Comparison of ENCODE assay signal across 8 mouse cellular contexts in the genomic region with DNA sequence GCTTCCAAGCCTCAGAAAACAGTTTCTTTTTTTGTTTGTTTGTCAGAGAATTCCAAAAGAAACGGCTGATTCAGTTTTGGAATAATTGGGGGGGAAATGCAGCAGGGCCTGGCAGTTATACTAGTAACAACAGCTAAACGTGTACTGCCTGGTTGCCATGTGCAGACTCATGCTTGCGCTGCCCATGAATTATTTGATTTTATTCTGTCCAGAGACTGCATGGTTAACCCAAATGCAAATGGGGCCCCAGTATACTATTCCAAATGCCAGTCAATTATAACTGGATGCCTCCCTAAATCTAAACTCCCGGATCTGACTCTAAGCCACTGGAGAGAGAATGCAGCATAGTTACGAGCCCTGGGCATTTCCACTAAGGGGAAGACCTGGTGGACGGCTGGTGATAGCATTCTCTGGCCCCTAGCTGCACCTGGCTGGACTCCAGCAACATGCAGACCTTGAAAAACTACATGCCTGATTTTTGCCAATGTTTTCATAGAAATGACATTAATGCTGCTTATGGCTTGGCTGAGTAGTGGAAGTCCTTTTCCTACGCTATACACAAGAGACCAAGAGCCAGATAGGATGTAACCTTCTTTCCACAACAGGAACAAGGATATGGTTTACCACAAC. TPM values are rescaled to one million over a fixed set of nuclear protein-coding genes. Genes with fewer than 3 reads are reported as not detected.
A peak's percentile ranks its signal among the peaks of the same experiment; 100 is the strongest.
DNase-seq lines count a peak whose midpoint lies in the region; ATAC-seq and TF ChIP-seq lines count a peak whose summit lies in the region.

No protein-coding gene starts in this region.

- peak overlapping the region; percentile 94 for H3K4me2 ChIP-seq in kidney, postnatal 0 days (ENCODE audit: low read length)
- peak overlapping the region; percentile 81 for H3K4me2 ChIP-seq in hindbrain, embryonic 15.5 days
- H3K4me2 ChIP-seq in midbrain, embryonic 16.5 days (ENCODE audit: low read length) = peak overlapping the region; percentile 76

- peak overlapping the region; percentile 65 for H3K4me3 ChIP-seq in kidney, postnatal 0 days (replicated peaks; ENCODE audit: low read depth, low read length)
- peak overlapping the region; percentile 70 for H3K4me3 ChIP-seq in hindbrain, embryonic 15.5 days
- peak overlapping the region; percentile 67 for H3K4me3 ChIP-seq in midbrain, embryonic 16.5 days (ENCODE audit: low read depth, low read length)

- no peaks in the 10 kb centered on the region for H3K36me3 ChIP-seq in kidney, postnatal 0 days (ENCODE audit: insufficient read depth, low read length)
- no peaks in the 10 kb centered on the region for H3K36me3 ChIP-seq in hindbrain, embryonic 15.5 days
- H3K36me3 ChIP-seq in midbrain, embryonic 16.5 days (ENCODE audit: control insufficient read depth, insufficient read depth, low read length) = no peaks in the 10 kb centered on the region

- DNase-seq in kidney, postnatal 0 days (ENCODE audit: low spot score) = peak; percentile 10
- DNase-seq in kidney, postnatal 14 days = no peak
- peak; percentile 82 to 84 for DNase-seq in cerebellum, postnatal 10 days
- no peak for DNase-seq in spleen, postnatal 36 days (ENCODE audit: low spot score in 2 of 2)
- no peak for DNase-seq in retina, postnatal 1 day
- no peak for DNase-seq in urinary bladder, postnatal 4 days (ENCODE audit: low spot score in 2 of 2)

- H3K27me3 ChIP-seq in kidney, postnatal 0 days (ENCODE audit: insufficient read depth, low read length) = peaks cover 4% of the 10 kb centered on the region; the same call in 1 of the 2 replicates
- H3K27me3 ChIP-seq in hindbrain, embryonic 15.5 days = no peaks in the 10 kb centered on the region
- no peaks in the 10 kb centered on the region for H3K27me3 ChIP-seq in midbrain, embryonic 16.5 days (ENCODE audit: control insufficient read depth, insufficient read depth, low read depth, low read length)

- TF ChIP-seq CTCF in kidney, postnatal 0 days (IDR thresholded peaks at IDR 0.05; ENCODE audit: low read depth) = no peak

- WGBS in kidney, postnatal 0 days = 37% methylated on average over 7 of the region's 7 CpGs
- 22% methylated on average over 7 of the region's 7 CpGs for WGBS in hindbrain, embryonic 15.5 days
- 16% methylated on average over 7 of the region's 7 CpGs for WGBS in midbrain, embryonic 16.5 days

- no peaks in the 10 kb centered on the region for H3K4me1 ChIP-seq in kidney, postnatal 0 days (replicated peaks; ENCODE audit: insufficient read depth, low read length)
- peaks cover 15% of the 10 kb centered on the region for H3K4me1 ChIP-seq in hindbrain, embryonic 15.5 days (replicated peaks)
- peaks cover 12% of the 10 kb centered on the region for H3K4me1 ChIP-seq in midbrain, embryonic 16.5 days (ENCODE audit: control insufficient read depth, insufficient read depth, low read length)

- no peak overlapping the region for H3K9ac ChIP-seq in kidney, postnatal 0 days (ENCODE audit: low read depth, low read length)
- H3K9ac ChIP-seq in hindbrain, embryonic 15.5 days = peak overlapping the region; percentile 87
- H3K9ac ChIP-seq in midbrain, embryonic 16.5 days (ENCODE audit: low read depth, low read length) = peak overlapping the region; percentile 81

- no peak for ATAC-seq in kidney, postnatal 0 days (replicated peaks; ENCODE audit: low FRiP score, low read depth)
- no peak for ATAC-seq in hindbrain, embryonic 15.5 days (ENCODE audit: low FRiP score, low read depth)
- peak; percentile 62; the same call in 1 of the 2 replicates for ATAC-seq in midbrain, embryonic 16.5 days

- no peak overlapping the region for H3K27ac ChIP-seq in kidney, postnatal 0 days
- H3K27ac ChIP-seq in hindbrain, embryonic 15.5 days (replicated peaks) = peak overlapping the region; percentile 98
- peak overlapping the region; percentile 100 for H3K27ac ChIP-seq in midbrain, embryonic 16.5 days (ENCODE audit: low read length)

- no peaks in the 10 kb centered on the region for H3K9me3 ChIP-seq in kidney, postnatal 0 days (replicated peaks; ENCODE audit: low read length)
- no peaks in the 10 kb centered on the region for H3K9me3 ChIP-seq in hindbrain, embryonic 15.5 days
- no peaks in the 10 kb centered on the region for H3K9me3 ChIP-seq in midbrain, embryonic 16.5 days (replicated peaks; ENCODE audit: control insufficient read depth, low read length, poor library complexity, severe bottlenecking)

RNA-seq across cellular contexts. Expression of a gene that starts 1.4 kb away (rescaled TPM):
- polyA plus RNA-seq in kidney, postnatal 0 days (2015; fragmentation: Nextera tagmentation; extraction: Ambion mirVana) = 0.66 and 0.80 TPM in 2 replicates
- 33.1 and 36.0 TPM in 2 replicates for polyA plus RNA-seq in hindbrain, embryonic 15.5 days (2015; fragmentation: Nextera tagmentation; extraction: Ambion mirVana)
- polyA plus RNA-seq in midbrain, embryonic 16.5 days (2015; fragmentation: Nextera tagmentation; extraction: Ambion mirVana) = 77.0 and 91.2 TPM in 2 replicates

Comparison
In these comparisons a context has a peak if more than half of its experiments do, and no peak if none do; other contexts are left out.
1. DNase-seq: peak in kidney, postnatal 0 days (single experiment) and cerebellum, postnatal 10 days (2 of 2); none in kidney, postnatal 14 days (single experiment), spleen, postnatal 36 days (0 of 2), retina, postnatal 1 day (single experiment) and urinary bladder, postnatal 4 days (0 of 2).
2. RNA of a gene that starts 1.4 kb away (polyA plus RNA-seq): 77.0 to 91.2 TPM in midbrain, embryonic 16.5 days and 33.1 to 36.0 TPM in hindbrain, embryonic 15.5 days; 0.66 to 0.80 TPM in kidney, postnatal 0 days; every median in the first group is over 10 times any median in the second.
3. Peak in every context shown above with its lines, with median percentiles within 50 percentile points of each other: H3K4me2 ChIP-seq and H3K4me3 ChIP-seq.